Mouse (Mus musculus): Measurements from ENCODE around the gene Mtus2. TPM values are rescaled to one million over a fixed set of nuclear protein-coding genes. Genes with fewer than 3 reads are reported as not detected.

Gene Mtus2
- polyA plus RNA-seq, 1 experiment = 22.5 TPM

- Histone ChIP-seq H3K27ac (ENCODE audit: insufficient read depth, low read length) (no peak overlapping the region), H3K4me3 (ENCODE audit: insufficient read depth, low read length) (no peak overlapping the region), H3K4me1 (ENCODE audit: control insufficient read depth, insufficient read depth, low read length) (peaks cover 4% of the 10 kb centered on the region)
- TF ChIP-seq POLR2A (IDR thresholded peaks at IDR 0.05; ENCODE audit: extremely low read depth, insufficient read depth, low read length) = no peak
- no peak for TF ChIP-seq CTCF (IDR thresholded peaks at IDR 0.05; ENCODE audit: extremely low read depth, insufficient read depth, low read length)
These were observed 96.5 kb downstream of the Mtus2 start for GRCm38 (mm10) chr5:148053609-148053990.

GRCm38 (mm10) chr5:148056831-148057230, 99.7 kb downstream of the Mtus2 start:
- Histone ChIP-seq H3K4me1 (ENCODE audit: control insufficient read depth, insufficient read depth, low read length) (peaks cover 4% of the 10 kb centered on the region), H3K27ac (ENCODE audit: insufficient read depth, low read length) (no peak overlapping the region), H3K4me3 (ENCODE audit: insufficient read depth, low read length) (no peak overlapping the region)
- no peak for TF ChIP-seq POLR2A (IDR thresholded peaks at IDR 0.05; ENCODE audit: extremely low read depth, insufficient read depth, low read length)
- no peak for TF ChIP-seq CTCF (IDR thresholded peaks at IDR 0.05; ENCODE audit: extremely low read depth, insufficient read depth, low read length)

- Histone ChIP-seq H3K4me1 (ENCODE audit: control insufficient read depth, insufficient read depth, low read length) (peaks cover 4% of the 10 kb centered on the region), H3K4me3 (ENCODE audit: insufficient read depth, low read length) (no peak overlapping the region), H3K27ac (ENCODE audit: insufficient read depth, low read length) (no peak overlapping the region)
- TF ChIP-seq CTCF (IDR thresholded peaks at IDR 0.05; ENCODE audit: extremely low read depth, insufficient read depth, low read length) (no peak), POLR2A (IDR thresholded peaks at IDR 0.05; ENCODE audit: extremely low read depth, insufficient read depth, low read length) (no peak)
These were observed 100.3 kb downstream of the Mtus2 start for GRCm38 (mm10) chr5:148057433-148057832.

- no peaks in the 10 kb centered on the region for H3K4me1 ChIP-seq (ENCODE audit: control insufficient read depth, insufficient read depth, low read length)
- no peak overlapping the region for H3K27ac ChIP-seq (ENCODE audit: insufficient read depth, low read length)
- TF ChIP-seq CTCF (IDR thresholded peaks at IDR 0.05; ENCODE audit: extremely low read depth, insufficient read depth, low read length) (no peak), POLR2A (IDR thresholded peaks at IDR 0.05; ENCODE audit: extremely low read depth, insufficient read depth, low read length) (no peak)
- no peak overlapping the region for H3K4me3 ChIP-seq (ENCODE audit: insufficient read depth, low read length)
These were observed 102.2 kb downstream of the Mtus2 start for GRCm38 (mm10) chr5:148059339-148059738.

- Histone ChIP-seq H3K27ac (ENCODE audit: insufficient read depth, low read length) (no peak overlapping the region), H3K4me1 (ENCODE audit: control insufficient read depth, insufficient read depth, low read length) (peaks cover 3% of the 10 kb centered on the region), H3K4me3 (ENCODE audit: insufficient read depth, low read length) (no peak overlapping the region)
- TF ChIP-seq CTCF (IDR thresholded peaks at IDR 0.05; ENCODE audit: extremely low read depth, insufficient read depth, low read length) (0 out of 2 replicates have a peak, but pooled peaks have one; percentile 3), POLR2A (IDR thresholded peaks at IDR 0.05; ENCODE audit: extremely low read depth, insufficient read depth, low read length) (no peak)
These were observed 104.7 kb downstream of the Mtus2 start for GRCm38 (mm10) chr5:148061869-148062268.

GRCm38 (mm10) chr5:148063745-148064144, 106.6 kb downstream of the Mtus2 start:
- H3K4me3 ChIP-seq (ENCODE audit: insufficient read depth, low read length) = no peak overlapping the region
- H3K4me1 ChIP-seq (ENCODE audit: control insufficient read depth, insufficient read depth, low read length) = peaks cover 3% of the 10 kb centered on the region
- no peak overlapping the region for H3K27ac ChIP-seq (ENCODE audit: insufficient read depth, low read length)
- TF ChIP-seq CTCF (IDR thresholded peaks at IDR 0.05; ENCODE audit: extremely low read depth, insufficient read depth, low read length) (no peak), POLR2A (IDR thresholded peaks at IDR 0.05; ENCODE audit: extremely low read depth, insufficient read depth, low read length) (no peak)

GRCm38 (mm10) chr5:148065251-148065650, 108.1 kb downstream of the Mtus2 start:
- no peak for TF ChIP-seq POLR2A (IDR thresholded peaks at IDR 0.05; ENCODE audit: extremely low read depth, insufficient read depth, low read length)
- TF ChIP-seq CTCF (IDR thresholded peaks at IDR 0.05; ENCODE audit: extremely low read depth, insufficient read depth, low read length) = no peak
- H3K4me3 ChIP-seq (ENCODE audit: insufficient read depth, low read length) = no peak overlapping the region
- no peak overlapping the region for H3K27ac ChIP-seq (ENCODE audit: insufficient read depth, low read length)
- H3K4me1 ChIP-seq (ENCODE audit: control insufficient read depth, insufficient read depth, low read length) = peaks cover 3% of the 10 kb centered on the region

GRCm38 (mm10) chr5:148069909-148070308, 112.8 kb downstream of the Mtus2 start:
- TF ChIP-seq POLR2A (IDR thresholded peaks at IDR 0.05; ENCODE audit: extremely low read depth, insufficient read depth, low read length) = no peak
- no peak for TF ChIP-seq CTCF (IDR thresholded peaks at IDR 0.05; ENCODE audit: extremely low read depth, insufficient read depth, low read length)
- Histone ChIP-seq H3K4me3 (ENCODE audit: insufficient read depth, low read length) (no peak overlapping the region), H3K4me1 (ENCODE audit: control insufficient read depth, insufficient read depth, low read length) (peaks cover 3% of the 10 kb centered on the region), H3K27ac (ENCODE audit: insufficient read depth, low read length) (no peak overlapping the region)

GRCm38 (mm10) chr5:148071800-148072199, 114.7 kb downstream of the Mtus2 start:
- no peak overlapping the region for H3K4me3 ChIP-seq (ENCODE audit: insufficient read depth, low read length)
- no peak for TF ChIP-seq CTCF (IDR thresholded peaks at IDR 0.05; ENCODE audit: extremely low read depth, insufficient read depth, low read length)
- TF ChIP-seq POLR2A (IDR thresholded peaks at IDR 0.05; ENCODE audit: extremely low read depth, insufficient read depth, low read length) = no peak
- no peaks in the 10 kb centered on the region for H3K4me1 ChIP-seq (ENCODE audit: control insufficient read depth, insufficient read depth, low read length)
- no peak overlapping the region for H3K27ac ChIP-seq (ENCODE audit: insufficient read depth, low read length)

- TF ChIP-seq CTCF (IDR thresholded peaks at IDR 0.05; ENCODE audit: extremely low read depth, insufficient read depth, low read length) = peak; percentile 25; the same call in 1 of the 2 replicates
- no peak for TF ChIP-seq POLR2A (IDR thresholded peaks at IDR 0.05; ENCODE audit: extremely low read depth, insufficient read depth, low read length)
- Histone ChIP-seq H3K4me3 (ENCODE audit: insufficient read depth, low read length) (no peak overlapping the region), H3K4me1 (ENCODE audit: control insufficient read depth, insufficient read depth, low read length) (no peaks in the 10 kb centered on the region), H3K27ac (ENCODE audit: insufficient read depth, low read length) (no peak overlapping the region)
These were observed 116.3 kb downstream of the Mtus2 start for GRCm38 (mm10) chr5:148073461-148073860.

Data from cortical plate, adult 2 months (tissue).